Mouse (Mus musculus) small intestine, adult 2 months (tissue): Measurements from ENCODE around the gene Olfr802. TPM values are rescaled to one million over a fixed set of nuclear protein-coding genes. Genes with fewer than 3 reads are reported as not detected.

Source experiments
- H3K27ac ChIP-seq: fragments of 200-500 bp; 2 replicates; pipeline ENCODE4 v1.5.1; 2012; ENCODE audit warnings: low read depth, low read length, control low read depth, inconsistent platforms; ENCODE audit not compliant: insufficient read depth
- H3K27me3 ChIP-seq: fragments of 200-500 bp; 2 replicates; pipeline ENCODE4 v1.6.1; 2012; ENCODE audit warnings: mild to moderate bottlenecking, moderate library complexity, low read length, inconsistent platforms; ENCODE audit not compliant: control insufficient read depth, insufficient read depth
- H3K36me3 ChIP-seq: fragments of 200-500 bp; 2 replicates; pipeline ENCODE4 v1.6.1; 2012; ENCODE audit warnings: mild to moderate bottlenecking, low read length, control low read depth, inconsistent platforms; ENCODE audit not compliant: control insufficient read depth, insufficient read depth
- H3K4me1 ChIP-seq: fragments of 200-500 bp; 2 replicates; pipeline ENCODE4 v1.6.1; 2012; ENCODE audit warnings: low read length, inconsistent platforms, mixed read lengths; ENCODE audit not compliant: control insufficient read depth, insufficient read depth, insufficient read length
- H3K4me3 ChIP-seq: fragments of 200-500 bp; 2 replicates; pipeline ENCODE4 v1.5.1; 2012; ENCODE audit warnings: low read depth, mild to moderate bottlenecking, control low read depth, inconsistent platforms, low read length, moderate library complexity
- CTCF ChIP-seq: fragments of 200-500 bp; IDR thresholded peaks from 2 replicates; pipeline ENCODE4 v1.5.1; 2012; ENCODE audit warnings: low read depth, mild to moderate bottlenecking, control low read depth, inconsistent platforms, low read length, moderate library complexity, mixed read lengths; ENCODE audit not compliant: insufficient replicate concordance, insufficient read length; ENCODE audit errors: extremely low read depth
- POLR2A ChIP-seq: fragments of 200-500 bp; IDR thresholded peaks from 2 replicates; pipeline ENCODE4 v1.6.1; 2012; ENCODE audit warnings: low read depth, mild to moderate bottlenecking, control low read depth, inconsistent platforms, low read length, moderate library complexity
- WGBS: fragments of 180-500 bp; shearing (Covaris S2); methylation state at CpG from one replicate; pipeline ENCODE4 v1.1.7; 2018; 5-methylcytosine and 5-hydroxymethylcytosine counted together
- polyA plus RNA-seq: library from polyadenylated mRNA; depleted of rRNA; stranded (reverse); fragments of >200 nt; gene quantifications from 2 replicates; pipeline ENCODE4 v1.2.3, GENCODE M21; 2012; rRNA removed

The Olfr802 gene
- not detected in 2 replicates for polyA plus RNA-seq

- no peaks in the 10 kb centered on the region for H3K27me3 ChIP-seq
- no peaks in the 10 kb centered on the region for H3K4me1 ChIP-seq
- no peak within 1 kb of the TSS for H3K27ac ChIP-seq
- 32% methylated on average over 1 of the region's 1 CpGs for WGBS
- H3K36me3 ChIP-seq: no peaks in the 10 kb centered on the region
- H3K4me3 ChIP-seq: no peak within 1 kb of the TSS
- TF ChIP-seq CTCF (no peak), POLR2A (no peak)
Measured at GRCm38 (mm10) chr10:129688069-129688468, at the start of gene Olfr802. TSS of gene Olfr802 (minus strand) at chr10:129688169.

GRCm38 (mm10) chr10:129729275-129729674 is 41.3 kb upstream of the Olfr802 start, which contains the start of gene Olfr805:
TSS of gene Olfr805 (minus strand) at chr10:129729375.
- H3K27ac ChIP-seq: no peak within 1 kb of the TSS
- no peak within 1 kb of the TSS for H3K4me3 ChIP-seq
- no peaks in the 10 kb centered on the region for H3K4me1 ChIP-seq
- WGBS: 97% methylated on average over 2 of the region's 2 CpGs
- no peaks in the 10 kb centered on the region for H3K27me3 ChIP-seq
- TF ChIP-seq CTCF (no peak), POLR2A (no peak)
- no peaks in the 10 kb centered on the region for H3K36me3 ChIP-seq

- no peak for TF ChIP-seq POLR2A
- TF ChIP-seq CTCF: no peak
- Histone ChIP-seq H3K27me3 (no peaks in the 10 kb centered on the region), H3K27ac (no peak within 1 kb of the TSS)
Measured at GRCm38 (mm10) chr10:129702910-129703309, 14.9 kb upstream of the Olfr802 start, which contains the start of gene Olfr804. TSS of gene Olfr804 (plus strand) at chr10:129703210.

GRCm38 (mm10) chr10:129694186-129694585 is 6.2 kb upstream of the Olfr802 start, which contains the start of gene Olfr803:
TSS of gene Olfr803 (minus strand) at chr10:129694286.
- Histone ChIP-seq H3K27ac (no peak within 1 kb of the TSS), H3K27me3 (no peaks in the 10 kb centered on the region), H3K36me3 (no peaks in the 10 kb centered on the region), H3K4me3 (no peak within 1 kb of the TSS), H3K4me1 (no peaks in the 10 kb centered on the region)
- no peak for TF ChIP-seq POLR2A
- no peak for TF ChIP-seq CTCF
- 67% methylated on average over 2 of the region's 2 CpGs for WGBS

More at GRCm38 (mm10) chr10:129702910-129703309, 14.9 kb upstream of the Olfr802 start, which contains the start of gene Olfr804:
- Histone ChIP-seq H3K4me1 (no peaks in the 10 kb centered on the region), H3K4me3 (no peak within 1 kb of the TSS), H3K36me3 (no peaks in the 10 kb centered on the region)

- 73% methylated on average over 1 of the region's 1 CpGs for WGBS
- H3K4me1 ChIP-seq: no peaks in the 10 kb centered on the region
- no peaks in the 10 kb centered on the region for H3K36me3 ChIP-seq
- H3K27me3 ChIP-seq: no peaks in the 10 kb centered on the region
- H3K27ac ChIP-seq: no peak within 1 kb of the TSS
- no peak for TF ChIP-seq POLR2A
- TF ChIP-seq CTCF: no peak
- H3K4me3 ChIP-seq: no peak within 1 kb of the TSS
Measured at GRCm38 (mm10) chr10:129673765-129674164, 14.2 kb downstream of the Olfr802 start, which contains the start of gene Olfr801. TSS of gene Olfr801 (minus strand) at chr10:129673865.

- Histone ChIP-seq H3K4me3 (no peak within 1 kb of the TSS), H3K27me3 (no peaks in the 10 kb centered on the region), H3K4me1 (no peaks in the 10 kb centered on the region), H3K36me3 (no peaks in the 10 kb centered on the region), H3K27ac (no peak within 1 kb of the TSS)
- TF ChIP-seq CTCF (no peak), POLR2A (no peak)
Measured at GRCm38 (mm10) chr10:129657394-129657793, 30.6 kb downstream of the Olfr802 start, which contains the start of gene Olfr800. TSS of gene Olfr800 (plus strand) at chr10:129657694.

- 84% methylated on average over 1 of the region's 1 CpGs for WGBS
- Histone ChIP-seq H3K27ac (no peak overlapping the region), H3K4me3 (no peak overlapping the region), H3K4me1 (no peaks in the 10 kb centered on the region), H3K27me3 (no peaks in the 10 kb centered on the region), H3K36me3 (no peaks in the 10 kb centered on the region)
- TF ChIP-seq POLR2A (no peak), CTCF (no peak)
Measured at GRCm38 (mm10) chr10:129651763-129652162, 36.2 kb downstream of the Olfr802 start.
